Comparison of ENCODE assay signal across 7 mouse cellular contexts in genomic region chr8:75084382-75085064, GRCm38 (mm10). TPM values are rescaled to one million over a fixed set of nuclear protein-coding genes. Genes with fewer than 3 reads are reported as not detected.
DNase-seq lines count a peak whose midpoint lies in the region; ATAC-seq and TF ChIP-seq lines count a peak whose summit lies in the region.

No protein-coding gene starts in this region.

- 78% methylated on average over 3 of the region's 3 CpGs for WGBS in kidney, embryonic 14.5 days
- WGBS in limb, embryonic 13.5 days: 68% methylated on average over 3 of the region's 3 CpGs

- TF ChIP-seq POLR2A in bone marrow macrophage, adult 2 months (IDR thresholded peaks at IDR 0.05; ENCODE audit: borderline replicate concordance, low read depth, low read length): no peak

- H3K4me3 ChIP-seq in kidney, embryonic 14.5 days (ENCODE audit: low read length): no peak overlapping the region
- H3K4me3 ChIP-seq in bone marrow macrophage, adult 2 months (ENCODE audit: insufficient read depth, low read length): no peak overlapping the region
- no peak overlapping the region for H3K4me3 ChIP-seq in limb, embryonic 13.5 days

- H3K9me3 ChIP-seq in kidney, embryonic 14.5 days (ENCODE audit: control insufficient read depth, low read length): no peaks in the 10 kb centered on the region
- H3K9me3 ChIP-seq in limb, embryonic 13.5 days: no peaks in the 10 kb centered on the region

- H3K27me3 ChIP-seq in kidney, embryonic 14.5 days (ENCODE audit: control insufficient read depth, insufficient read depth, low read length): no peaks in the 10 kb centered on the region
- H3K27me3 ChIP-seq in limb, embryonic 13.5 days: no peaks in the 10 kb centered on the region

- no peak for ATAC-seq in kidney, embryonic 14.5 days (ENCODE audit: low FRiP score, low TSS enrichment)
- no peak for ATAC-seq in limb, embryonic 13.5 days (ENCODE audit: low FRiP score, low read depth)

- peak overlapping the region; percentile 24; the same call in 1 of the 2 replicates for H3K27ac ChIP-seq in kidney, embryonic 14.5 days (ENCODE audit: low read depth, low read length)
- peak overlapping the region; percentile 88 for H3K27ac ChIP-seq in bone marrow macrophage, adult 2 months (ENCODE audit: insufficient read depth, low read depth, low read length)
- H3K27ac ChIP-seq in limb, embryonic 13.5 days: no peak overlapping the region; the same call in 1 of the 2 replicates

- H3K4me2 ChIP-seq in kidney, embryonic 14.5 days (replicated peaks; ENCODE audit: low read depth, low read length): no peak overlapping the region; the same call in 1 of the 2 replicates
- H3K4me2 ChIP-seq in limb, embryonic 13.5 days (replicated peaks): peak overlapping the region; percentile 62

- H3K4me1 ChIP-seq in kidney, embryonic 14.5 days (ENCODE audit: control insufficient read depth, insufficient read depth, low read length): peaks cover 9% of the 10 kb centered on the region; the same call in 1 of the 2 replicates
- H3K4me1 ChIP-seq in bone marrow macrophage, adult 2 months (ENCODE audit: control insufficient read depth, insufficient read depth, low read length): peaks cover 63% of the 10 kb centered on the region
- peaks cover 8% of the 10 kb centered on the region for H3K4me1 ChIP-seq in limb, embryonic 13.5 days

- H3K36me3 ChIP-seq in kidney, embryonic 14.5 days (ENCODE audit: control insufficient read depth, insufficient read depth, low read length): no peaks in the 10 kb centered on the region
- H3K36me3 ChIP-seq in limb, embryonic 13.5 days: no peaks in the 10 kb centered on the region

- TF ChIP-seq CTCF in bone marrow macrophage, adult 2 months (IDR thresholded peaks at IDR 0.05; ENCODE audit: low read depth, low read length): no peak

- no peak overlapping the region for H3K9ac ChIP-seq in kidney, embryonic 14.5 days (ENCODE audit: low read depth, low read length)
- no peak overlapping the region for H3K9ac ChIP-seq in limb, embryonic 13.5 days

- no peak for DNase-seq in kidney, adult 8-10 months
- peak; percentile 42 for DNase-seq in 416B (ENCODE audit: low read depth)
- no peak for DNase-seq in urinary bladder, adult 18-20 months (ENCODE audit: low spot score in 2 of 2)
- DNase-seq in adrenal gland, postnatal 36 days: no peak

RNA-seq across cellular contexts. Expression of gene Hmox1, which starts 8.9 kb away (rescaled TPM):
- polyA plus RNA-seq in kidney, embryonic 14.5 days (2014; fragmentation: Nextera tagmentation; extraction: Ambion mirVana): 12.5 and 15.0 TPM in 2 replicates
- 346 and 386 TPM in 2 replicates for polyA plus RNA-seq in bone marrow macrophage, adult 2 months (2012; ENCODE audit: insufficient read depth, insufficient read length, missing spikeins)
- 30.6 and 32.0 TPM in 2 replicates for polyA plus RNA-seq in limb, embryonic 13.5 days (2015; fragmentation: Nextera tagmentation; extraction: Ambion mirVana)
- total RNA-seq in adrenal gland, postnatal 36 days (2021): 100 to 1,000 TPM in 1 of 2 experiments, 10 to 100 TPM in 1; 32.3 to 196 TPM

RNA-seq across cellular contexts. Expression of gene Mcm5, which starts 24.8 kb away (rescaled TPM):
- polyA plus RNA-seq in kidney, embryonic 14.5 days (2014; fragmentation: Nextera tagmentation; extraction: Ambion mirVana): 133 and 188 TPM in 2 replicates
- polyA plus RNA-seq in bone marrow macrophage, adult 2 months (2012; ENCODE audit: insufficient read depth, insufficient read length, missing spikeins): 27.5 and 28.1 TPM in 2 replicates
- polyA plus RNA-seq in limb, embryonic 13.5 days (2015; fragmentation: Nextera tagmentation; extraction: Ambion mirVana): 182 and 186 TPM in 2 replicates
- total RNA-seq in adrenal gland, postnatal 36 days (2021): 10 to 100 TPM; 12.7 to 14.2 TPM

RNA-seq across cellular contexts. Expression of gene Tom1, which starts 51.0 kb away (rescaled TPM):
- polyA plus RNA-seq in kidney, embryonic 14.5 days (2014; fragmentation: Nextera tagmentation; extraction: Ambion mirVana): 20.1 and 29.1 TPM in 2 replicates
- polyA plus RNA-seq in bone marrow macrophage, adult 2 months (2012; ENCODE audit: insufficient read depth, insufficient read length, missing spikeins): 43.3 and 44.6 TPM in 2 replicates
- polyA plus RNA-seq in limb, embryonic 13.5 days (2015; fragmentation: Nextera tagmentation; extraction: Ambion mirVana): 31.8 and 34.5 TPM in 2 replicates
- 10 to 100 TPM; 42.5 to 46.0 TPM for total RNA-seq in adrenal gland, postnatal 36 days (2021)

Comparison
In these comparisons a context has a peak if more than half of its experiments do, and no peak if none do; other contexts are left out.
1. RNA of gene Hmox1, which starts 8.9 kb away (polyA plus RNA-seq): 346 to 386 TPM in bone marrow macrophage, adult 2 months; 30.6 to 32.0 TPM in limb, embryonic 13.5 days and 12.5 to 15.0 TPM in kidney, embryonic 14.5 days; every median in the first group is over 10 times any median in the second.